12 mouse cellular contexts compared by ENCODE assay signal in the genomic region with DNA sequence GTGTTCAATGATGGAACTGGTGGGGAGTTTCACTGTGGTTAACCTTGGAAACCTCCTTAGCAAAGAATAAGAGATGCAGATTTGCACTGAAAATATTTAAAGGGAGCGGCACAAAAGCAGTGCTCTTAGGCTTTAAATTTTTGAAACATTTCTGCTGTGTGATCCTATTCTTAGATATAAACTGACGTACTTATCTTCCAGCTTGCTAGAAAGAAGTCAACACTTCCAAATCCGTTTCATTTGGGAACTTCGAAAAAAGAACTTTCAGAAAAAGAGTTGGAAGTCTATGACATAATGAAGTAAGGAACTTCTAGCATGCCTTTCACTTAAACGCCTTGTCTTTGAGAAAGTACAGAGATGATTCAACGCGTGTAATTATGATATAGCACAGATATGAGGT.
"Had no signal": no experiment of that assay in that cellular context is flagged by ENCODE, and none has a peak within 500 bp of the region (broad histone marks: within the 10 kb centered on the region; RNA-seq: fewer than 3 reads in every experiment).

No protein-coding gene starts in this region.

- ATAC-seq: midbrain, embryonic 16.5 days had no signal

- H3K4me3 ChIP-seq: layer of hippocampus, adult 2 months; limb, embryonic 12.5 days; liver, embryonic 13.5 days; lung, embryonic 15.5 days; megakaryocyte, embryonic 14.5 days; neural tube, embryonic 13.5 days; stomach, embryonic 15.5 days had no signal

- H3K9ac ChIP-seq: limb, embryonic 12.5 days; liver, embryonic 13.5 days; liver, postnatal 0 days; lung, embryonic 15.5 days; neural tube, embryonic 13.5 days; stomach, embryonic 15.5 days had no signal

- H3K27me3 ChIP-seq: limb, embryonic 12.5 days; liver, embryonic 13.5 days; lung, embryonic 15.5 days; megakaryocyte, embryonic 14.5 days; neural tube, embryonic 13.5 days; stomach, embryonic 15.5 days had no signal

- H3K36me3 ChIP-seq: liver, embryonic 13.5 days; lung, embryonic 15.5 days; stomach, embryonic 15.5 days had no signal

- H3K9me3 ChIP-seq: limb, embryonic 12.5 days; liver, embryonic 13.5 days; lung, embryonic 15.5 days; megakaryocyte, embryonic 14.5 days; neural tube, embryonic 13.5 days; stomach, embryonic 15.5 days had no signal

- H3K4me2 ChIP-seq: limb, embryonic 12.5 days; liver, embryonic 13.5 days; lung, embryonic 15.5 days; midbrain, embryonic 11.5 days; neural tube, embryonic 13.5 days; stomach, embryonic 15.5 days had no signal

- DNase-seq: liver, embryonic 13.5 days; thymus, postnatal 36 days had no signal

- H3K4me1 ChIP-seq: limb, embryonic 12.5 days; neural tube, embryonic 13.5 days; stomach, embryonic 15.5 days had no signal

- H3K27ac ChIP-seq: kidney, postnatal 0 days; layer of hippocampus, adult 2 months; limb, embryonic 12.5 days; liver, embryonic 13.5 days; lung, embryonic 15.5 days; neural tube, embryonic 13.5 days; stomach, embryonic 15.5 days had no signal
